Mouse (Mus musculus): ENCODE data around the gene Colca2. TPM values are rescaled to one million over a fixed set of nuclear protein-coding genes. Genes with fewer than 3 reads are reported as not detected.
A peak's percentile ranks its signal among the peaks of the same experiment; 100 is the strongest.

Colca2 gene
- polyA plus RNA-seq (2015; fragmentation: Nextera tagmentation; extraction: Ambion mirVana) = 3.0 and 3.3 TPM in 2 replicates

- under 1% methylated on average over 53 of the region's 53 CpGs for WGBS
- H3K27ac ChIP-seq = peak within 1 kb of the TSS; percentile 33
- H3K9me3 ChIP-seq = no peaks in the 10 kb centered on the region
These were observed at the start of gene Colca2 for GRCm38 (mm10) chr9:51278500-51279381. TSS of gene Colca2 (minus strand) at chr9:51278569.

GRCm38 (mm10) chr9:51327555-51327903 is 49.2 kb upstream of the Colca2 start:
- H3K9ac ChIP-seq = no peak overlapping the region
- no peak overlapping the region for H3K4me3 ChIP-seq
- no peak overlapping the region for H3K27ac ChIP-seq
- 77% methylated on average over 5 of the region's 5 CpGs for WGBS
- H3K4me1 ChIP-seq = no peaks in the 10 kb centered on the region
- H3K27me3 ChIP-seq = no peaks in the 10 kb centered on the region
- no peaks in the 10 kb centered on the region for H3K9me3 ChIP-seq
- no peaks in the 10 kb centered on the region for H3K36me3 ChIP-seq
- no peak for ATAC-seq (ENCODE audit: low FRiP score, low read depth)
- no peak overlapping the region for H3K4me2 ChIP-seq (replicated peaks)

More at GRCm38 (mm10) chr9:51278500-51279381, at the start of gene Colca2:
- ATAC-seq (ENCODE audit: low FRiP score, low read depth) = peak; percentile 95
- no peaks in the 10 kb centered on the region for H3K36me3 ChIP-seq
- peak within 1 kb of the TSS; percentile 78 for H3K9ac ChIP-seq
- peaks cover 15% of the 10 kb centered on the region for H3K4me1 ChIP-seq
- H3K27me3 ChIP-seq = peaks cover 34% of the 10 kb centered on the region
- peak within 1 kb of the TSS; percentile 87 for H3K4me2 ChIP-seq (replicated peaks)
- H3K4me3 ChIP-seq = peak within 1 kb of the TSS; percentile 60

- Histone ChIP-seq H3K27me3 (no peaks in the 10 kb centered on the region), H3K4me2 (replicated peaks) (no peak overlapping the region), H3K4me1 (no peaks in the 10 kb centered on the region), H3K36me3 (no peaks in the 10 kb centered on the region), H3K9me3 (no peaks in the 10 kb centered on the region), H3K4me3 (no peak overlapping the region), H3K27ac (no peak overlapping the region), H3K9ac (no peak overlapping the region)
- 82% methylated on average over 11 of the region's 11 CpGs for WGBS
- ATAC-seq (ENCODE audit: low FRiP score, low read depth) = no peak
These were observed 48.5 kb upstream of the Colca2 start for GRCm38 (mm10) chr9:51326619-51327554.

DNA sequence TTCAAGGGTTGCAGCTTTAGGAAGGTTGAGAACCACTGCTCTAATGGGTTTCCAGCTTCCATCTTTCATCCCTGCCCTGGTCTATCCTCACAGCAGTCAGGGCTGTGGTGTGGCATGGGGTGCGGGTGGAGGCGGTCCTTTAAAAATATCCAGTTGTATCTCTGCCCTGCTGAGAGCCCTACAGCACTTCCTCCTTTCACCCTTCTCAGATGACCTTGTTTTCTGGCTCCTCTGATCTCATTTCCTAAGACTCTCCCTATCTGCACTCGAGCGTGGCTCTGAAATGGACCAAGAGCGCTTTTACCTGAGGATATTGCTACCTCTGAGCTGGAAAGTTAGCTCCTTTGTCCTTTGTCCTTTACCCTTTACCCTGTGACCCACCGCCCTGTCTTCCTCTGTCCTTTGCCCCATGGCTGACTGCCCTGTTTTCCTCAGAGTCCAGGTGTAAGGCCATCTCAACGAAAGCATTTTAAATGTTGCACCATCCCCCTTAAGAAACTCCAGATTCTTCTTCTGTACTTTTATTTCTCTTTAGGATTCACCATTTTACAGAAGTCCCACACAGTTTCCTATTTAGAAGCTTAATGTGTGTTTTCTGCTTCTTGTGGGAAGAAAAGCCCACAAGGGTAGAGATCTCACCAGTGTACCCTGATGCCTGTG is 46.2 kb upstream of the Colca2 start:
- Histone ChIP-seq H3K27me3 (no peaks in the 10 kb centered on the region), H3K9ac (no peak overlapping the region), H3K9me3 (no peaks in the 10 kb centered on the region), H3K4me1 (no peaks in the 10 kb centered on the region), H3K36me3 (no peaks in the 10 kb centered on the region), H3K27ac (no peak overlapping the region), H3K4me2 (replicated peaks) (no peak overlapping the region), H3K4me3 (no peak overlapping the region)
- no peak for ATAC-seq (ENCODE audit: low FRiP score, low read depth)
- 82% methylated on average over 7 of the region's 7 CpGs for WGBS

DNA sequence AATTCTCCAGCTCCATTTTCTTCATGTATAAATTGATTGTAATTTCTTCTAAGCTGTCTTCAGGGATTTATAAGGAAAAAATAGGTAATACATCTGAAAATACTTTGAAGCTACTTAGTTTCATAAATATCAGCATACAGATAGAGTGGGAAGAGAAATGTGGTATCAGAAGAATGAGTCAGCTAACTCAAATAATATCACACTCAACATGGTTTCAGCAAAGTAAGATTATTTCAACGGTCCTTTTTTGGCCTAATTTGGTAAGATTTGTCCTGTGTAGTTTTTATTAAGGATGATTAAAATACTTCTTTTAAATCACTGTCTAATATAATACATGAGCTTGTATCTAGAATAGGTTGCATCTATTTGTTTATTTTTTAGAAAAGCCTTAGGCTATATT is 41.7 kb upstream of the Colca2 start:
- Histone ChIP-seq H3K27me3 (no peaks in the 10 kb centered on the region), H3K36me3 (no peaks in the 10 kb centered on the region), H3K4me3 (no peak overlapping the region), H3K9ac (no peak overlapping the region), H3K27ac (no peak overlapping the region), H3K4me1 (no peaks in the 10 kb centered on the region), H3K4me2 (replicated peaks) (no peak overlapping the region), H3K9me3 (no peaks in the 10 kb centered on the region)
- ATAC-seq (ENCODE audit: low FRiP score, low read depth) = no peak
- WGBS = 90% methylated on average over 1 of the region's 1 CpGs

DNA sequence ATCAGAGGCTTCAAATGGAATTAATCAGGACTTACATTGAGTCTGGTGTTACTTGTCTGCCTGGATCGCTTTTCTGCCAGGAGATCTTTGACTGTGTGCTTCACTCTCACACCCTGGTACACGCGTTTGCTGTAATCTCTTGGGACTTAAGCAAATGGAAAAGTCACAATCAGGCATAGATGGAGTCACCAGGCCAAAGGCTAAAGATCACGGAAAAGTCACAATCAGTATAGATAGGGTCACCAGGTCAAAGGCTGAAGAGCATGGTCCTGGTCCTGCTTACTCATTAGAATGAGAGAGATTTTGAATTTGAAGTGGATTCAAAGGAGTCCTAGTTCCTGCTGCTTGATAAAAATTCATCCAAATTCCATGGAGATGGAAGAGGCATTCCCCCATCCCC is 39.9 kb upstream of the Colca2 start:
- Histone ChIP-seq H3K4me3 (no peak overlapping the region), H3K9ac (no peak overlapping the region), H3K9me3 (no peaks in the 10 kb centered on the region), H3K27ac (no peak overlapping the region), H3K4me1 (no peaks in the 10 kb centered on the region), H3K36me3 (no peaks in the 10 kb centered on the region), H3K27me3 (no peaks in the 10 kb centered on the region), H3K4me2 (replicated peaks) (no peak overlapping the region)
- ATAC-seq (ENCODE audit: low FRiP score, low read depth) = no peak
- WGBS = 86% methylated on average over 4 of the region's 4 CpGs

DNA sequence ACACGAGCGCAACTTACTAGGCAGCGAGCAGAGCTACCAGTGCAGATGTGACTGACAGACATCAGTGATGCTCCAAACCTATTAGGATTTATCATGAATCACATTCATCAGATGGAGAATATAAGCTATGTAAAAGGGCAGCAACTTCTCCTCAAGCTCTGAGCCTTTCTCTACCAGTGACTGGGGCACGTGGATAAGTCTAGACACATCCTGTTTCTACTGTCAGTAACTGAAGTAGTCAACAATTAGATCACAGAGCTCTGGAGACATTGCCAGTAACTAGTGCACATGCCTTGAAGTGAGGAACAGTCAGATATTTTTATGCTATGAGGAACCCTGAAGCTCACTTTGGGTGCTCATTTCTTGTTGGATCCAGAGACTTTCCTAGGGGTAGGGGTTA is 39.0 kb upstream of the Colca2 start:
- Histone ChIP-seq H3K27me3 (no peaks in the 10 kb centered on the region), H3K4me1 (no peaks in the 10 kb centered on the region), H3K4me3 (no peak overlapping the region), H3K27ac (no peak overlapping the region), H3K9me3 (no peaks in the 10 kb centered on the region), H3K4me2 (replicated peaks) (no peak overlapping the region), H3K9ac (no peak overlapping the region), H3K36me3 (no peaks in the 10 kb centered on the region)
- WGBS = 95% methylated on average over 4 of the region's 4 CpGs
- no peak for ATAC-seq (ENCODE audit: low FRiP score, low read depth)

DNA sequence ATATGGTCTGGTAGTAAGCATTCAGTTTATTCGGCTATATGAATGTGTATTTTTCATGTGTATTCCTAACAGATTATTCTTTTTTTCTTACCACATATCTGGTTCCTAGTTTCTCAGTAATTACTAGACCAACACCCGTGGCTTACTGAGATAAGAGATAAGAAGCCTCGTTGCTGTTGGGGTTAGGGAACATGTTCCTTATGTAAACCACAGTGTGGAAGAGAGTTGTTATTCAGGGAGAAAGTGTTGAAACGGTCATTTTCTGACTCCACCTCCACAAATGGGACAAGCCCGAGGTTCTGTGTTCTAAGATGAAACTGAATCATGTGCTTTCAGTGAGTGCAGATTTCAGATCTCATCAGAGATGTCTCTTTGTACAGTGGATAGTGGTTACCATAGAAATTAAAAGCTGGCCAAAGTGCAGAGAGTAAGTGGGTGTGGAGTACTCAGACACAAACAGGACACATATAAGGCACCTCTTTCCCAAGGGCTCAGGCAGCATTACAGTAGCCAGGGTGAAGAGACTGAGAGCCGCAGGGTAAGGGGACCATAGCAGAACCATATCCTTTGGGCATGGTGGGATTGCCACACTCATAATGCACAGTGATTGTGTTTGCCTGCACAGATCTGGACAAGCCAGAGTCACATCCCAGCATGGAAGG is 37.2 kb upstream of the Colca2 start:
- no peak overlapping the region for H3K4me2 ChIP-seq (replicated peaks)
- no peak overlapping the region for H3K9ac ChIP-seq
- no peaks in the 10 kb centered on the region for H3K36me3 ChIP-seq
- no peak for ATAC-seq (ENCODE audit: low FRiP score, low read depth)
- no peak overlapping the region for H3K4me3 ChIP-seq
- H3K4me1 ChIP-seq = no peaks in the 10 kb centered on the region
- 74% methylated on average over 6 of the region's 6 CpGs for WGBS
- H3K27me3 ChIP-seq = no peaks in the 10 kb centered on the region
- H3K9me3 ChIP-seq = no peaks in the 10 kb centered on the region
- no peak overlapping the region for H3K27ac ChIP-seq

- H3K4me2 ChIP-seq (replicated peaks) = no peak overlapping the region
- H3K27ac ChIP-seq = no peak overlapping the region
- H3K9ac ChIP-seq = no peak overlapping the region
- no peaks in the 10 kb centered on the region for H3K4me1 ChIP-seq
- ATAC-seq (ENCODE audit: low FRiP score, low read depth) = no peak
- no peaks in the 10 kb centered on the region for H3K9me3 ChIP-seq
- H3K4me3 ChIP-seq = no peak overlapping the region
- H3K27me3 ChIP-seq = no peaks in the 10 kb centered on the region
- H3K36me3 ChIP-seq = no peaks in the 10 kb centered on the region
- 70% methylated on average over 18 of the region's 18 CpGs for WGBS
These were observed 34.4 kb upstream of the Colca2 start for GRCm38 (mm10) chr9:51312554-51313317.

DNA sequence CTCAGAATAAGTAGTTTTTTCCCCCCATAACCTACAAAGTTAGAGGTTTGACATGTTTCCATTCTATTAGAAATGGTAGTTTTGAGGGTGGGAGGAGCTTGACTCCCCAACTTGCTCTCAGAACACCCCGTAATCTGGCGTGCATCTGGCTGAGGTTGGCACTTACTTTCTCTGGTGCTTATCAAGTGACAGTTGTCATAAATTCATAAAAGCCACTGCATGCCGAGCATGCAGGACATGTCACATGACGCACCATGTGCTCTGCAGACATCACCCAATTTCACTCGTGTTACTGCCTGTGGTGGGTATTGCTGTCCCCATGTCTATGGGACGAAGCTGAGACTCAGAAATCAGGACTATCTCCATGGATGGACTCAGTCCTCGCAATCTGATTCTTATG is 32.1 kb upstream of the Colca2 start:
- WGBS = 80% methylated on average over 7 of the region's 7 CpGs
- Histone ChIP-seq H3K9me3 (no peaks in the 10 kb centered on the region), H3K4me1 (no peaks in the 10 kb centered on the region), H3K27ac (no peak overlapping the region), H3K4me3 (no peak overlapping the region), H3K36me3 (no peaks in the 10 kb centered on the region), H3K27me3 (no peaks in the 10 kb centered on the region), H3K4me2 (replicated peaks) (no peak overlapping the region), H3K9ac (no peak overlapping the region)
- no peak for ATAC-seq (ENCODE audit: low FRiP score, low read depth)

- H3K27ac ChIP-seq = no peak overlapping the region
- ATAC-seq (ENCODE audit: low FRiP score, low read depth) = no peak
- no peaks in the 10 kb centered on the region for H3K36me3 ChIP-seq
- no peaks in the 10 kb centered on the region for H3K4me1 ChIP-seq
- no peak overlapping the region for H3K4me2 ChIP-seq (replicated peaks)
- no peak overlapping the region for H3K4me3 ChIP-seq
- 81% methylated on average over 3 of the region's 3 CpGs for WGBS
- no peaks in the 10 kb centered on the region for H3K27me3 ChIP-seq
- no peak overlapping the region for H3K9ac ChIP-seq
- H3K9me3 ChIP-seq = no peaks in the 10 kb centered on the region
These were observed 28.0 kb upstream of the Colca2 start for GRCm38 (mm10) chr9:51306351-51306750.
